Mouse (Mus musculus) liver, adult 2 months (tissue): ENCODE results near the gene Rnf207. TPM values are rescaled to one million over a fixed set of nuclear protein-coding genes. Genes with fewer than 3 reads are reported as not detected.

Experiments
- DNase-seq: peaks from one replicate; pipeline ENCODE4 v3.0.0-alpha.2; 2011; ENCODE audit warnings: low read depth, low spot score; ENCODE audit errors: extremely low read depth
- H3K27ac ChIP-seq: fragments of 200-500 bp; replicated peaks from 2 replicates; pipeline ENCODE4 v1.5.1; 2012; ENCODE audit warnings: low read depth, mild to moderate bottlenecking, control low read depth, inconsistent platforms, low read length; ENCODE audit not compliant: insufficient read depth
- H3K27me3 ChIP-seq: fragments of 200-500 bp; 2 replicates; pipeline ENCODE4 v1.6.1; 2012; ENCODE audit warnings: mild to moderate bottlenecking, moderate library complexity, low read length, inconsistent platforms; ENCODE audit not compliant: control insufficient read depth, insufficient read depth
- H3K36me3 ChIP-seq: fragments of 200-500 bp; 2 replicates; pipeline ENCODE4 v1.6.1; 2012; ENCODE audit warnings: low read length, inconsistent platforms; ENCODE audit not compliant: control insufficient read depth, insufficient read depth
- H3K4me1 ChIP-seq: fragments of 200-500 bp; 2 replicates; pipeline ENCODE4 v1.6.1; 2011; ENCODE audit warnings: low read length; ENCODE audit not compliant: control insufficient read depth, insufficient read depth
- H3K4me3 ChIP-seq: fragments of 200-500 bp; 2 replicates; pipeline ENCODE4 v1.5.1; 2011; ENCODE audit warnings: low read depth, mild to moderate bottlenecking, control low read depth, low read length, moderate library complexity; ENCODE audit not compliant: insufficient read depth
- H3K79me2 ChIP-seq: fragments of 200-500 bp; 2 replicates; pipeline ENCODE4 v1.6.1; 2012; ENCODE audit warnings: inconsistent platforms, mild to moderate bottlenecking, low read length, moderate library complexity; ENCODE audit not compliant: control insufficient read depth, insufficient read depth
- H3K9ac ChIP-seq: fragments of 200-500 bp; 2 replicates; pipeline ENCODE4 v1.6.1; 2012; ENCODE audit warnings: low read depth, mild to moderate bottlenecking, control low read depth, inconsistent platforms, low read length
- CTCF ChIP-seq: fragments of 200-500 bp; IDR thresholded peaks from 2 replicates; pipeline ENCODE4 v1.5.1; 2011; ENCODE audit warnings: low read depth, low read length, control low read depth
- POLR2A ChIP-seq: fragments of 200-500 bp; IDR thresholded peaks from 2 replicates; pipeline ENCODE4 v1.6.1; 2011; ENCODE audit warnings: low read length, control low read depth; ENCODE audit not compliant: insufficient read depth; ENCODE audit errors: extremely low read depth
- WGBS: fragments of 180-500 bp; shearing (Covaris S2); methylation state at CpG from one replicate; pipeline ENCODE4 v1.1.7; 2018; 5-methylcytosine and 5-hydroxymethylcytosine counted together
- polyA plus RNA-seq: library from polyadenylated mRNA; depleted of rRNA; stranded (reverse); fragments of >200 nt; gene quantifications from 2 replicates; pipeline ENCODE4 v1.2.3, GENCODE M21; 2012
- total RNA-seq: library from RNA; depleted of rRNA; stranded (reverse); fragments of >200 nt; gene quantifications from 2 replicates; pipeline ENCODE4 v1.2.3, GENCODE M21; 2014

The Rnf207 gene
- total and polyA plus RNA-seq, 2 experiments: 0.13 TPM; not detected in 1

GRCm38 (mm10) chr4:152353886-152354637 lies 35.3 kb upstream of the Rnf207 start:
- no peak for DNase-seq
- 73% methylated on average over 14 of the region's 14 CpGs for WGBS
- Histone ChIP-seq H3K27me3 (no peaks in the 10 kb centered on the region), H3K27ac (no peak overlapping the region), H3K9ac (no peak overlapping the region), H3K4me3 (no peak overlapping the region), H3K4me1 (no peaks in the 10 kb centered on the region), H3K79me2 (no peaks in the 10 kb centered on the region), H3K36me3 (no peaks in the 10 kb centered on the region)
- TF ChIP-seq CTCF: no peak
- no peak for TF ChIP-seq POLR2A

GRCm38 (mm10) chr4:152351422-152352305 lies 32.9 kb upstream of the Rnf207 start:
- no peaks in the 10 kb centered on the region for H3K79me2 ChIP-seq
- no peaks in the 10 kb centered on the region for H3K27me3 ChIP-seq
- H3K4me3 ChIP-seq: no peak overlapping the region
- H3K27ac ChIP-seq: no peak overlapping the region
- WGBS: 19% methylated on average over 14 of the region's 14 CpGs
- DNase-seq: no peak
- no peaks in the 10 kb centered on the region for H3K4me1 ChIP-seq
- no peaks in the 10 kb centered on the region for H3K36me3 ChIP-seq
- no peak for TF ChIP-seq CTCF
- no peak for TF ChIP-seq POLR2A
- no peak overlapping the region for H3K9ac ChIP-seq

- no peak overlapping the region for H3K4me3 ChIP-seq
- 31% methylated on average over 8 of the region's 8 CpGs for whole genome bisulfite sequencing
- TF ChIP-seq CTCF (no peak), POLR2A (no peak)
- no peaks in the 10 kb centered on the region for H3K36me3 ChIP-seq
- no peaks in the 10 kb centered on the region for H3K4me1 ChIP-seq
- no peaks in the 10 kb centered on the region for H3K79me2 ChIP-seq
- DNase-seq: no peak
- no peak overlapping the region for H3K9ac ChIP-seq
- H3K27ac ChIP-seq: no peak overlapping the region
- no peaks in the 10 kb centered on the region for H3K27me3 ChIP-seq
These were observed 32.1 kb upstream of the Rnf207 start for GRCm38 (mm10) chr4:152350722-152351421.

- TF ChIP-seq POLR2A (no peak), CTCF (no peak)
- Histone ChIP-seq H3K4me3 (no peak overlapping the region), H3K27ac (no peak overlapping the region), H3K36me3 (no peaks in the 10 kb centered on the region), H3K4me1 (no peaks in the 10 kb centered on the region), H3K27me3 (no peaks in the 10 kb centered on the region), H3K79me2 (no peaks in the 10 kb centered on the region), H3K9ac (no peak overlapping the region)
- WGBS: 9% methylated on average over 17 of the region's 17 CpGs
- no peak for DNase-seq
These were observed 31.1 kb upstream of the Rnf207 start for GRCm38 (mm10) chr4:152349837-152350381.

GRCm38 (mm10) chr4:152345120-152345889 lies 26.5 kb upstream of the Rnf207 start:
- Histone ChIP-seq H3K9ac (no peak overlapping the region), H3K27me3 (no peaks in the 10 kb centered on the region), H3K36me3 (no peaks in the 10 kb centered on the region), H3K4me1 (no peaks in the 10 kb centered on the region), H3K79me2 (no peaks in the 10 kb centered on the region), H3K4me3 (no peak overlapping the region), H3K27ac (no peak overlapping the region)
- TF ChIP-seq POLR2A (no peak), CTCF (no peak)
- no peak for DNase-seq
- WGBS: 20% methylated on average over 7 of the region's 7 CpGs
